In genomic region chr7:4509863-4510608, GRCm38 (mm10) we compare ENCODE assay signal across 8 mouse cellular contexts. TPM values are rescaled to one million over a fixed set of nuclear protein-coding genes. Genes with fewer than 3 reads are reported as not detected.
DNase-seq lines count a peak whose midpoint lies in the region; ATAC-seq and TF ChIP-seq lines count a peak whose summit lies in the region.

No protein-coding gene starts in this region.

- H3K9me3 ChIP-seq in hindbrain, embryonic 14.5 days (ENCODE audit: control insufficient read depth, low read length): no peaks in the 10 kb centered on the region
- no peaks in the 10 kb centered on the region for H3K9me3 ChIP-seq in limb, embryonic 12.5 days
- no peaks in the 10 kb centered on the region for H3K9me3 ChIP-seq in midbrain, embryonic 12.5 days

- no peak overlapping the region; the same call in 1 of the 2 replicates for H3K9ac ChIP-seq in hindbrain, embryonic 14.5 days
- H3K9ac ChIP-seq in limb, embryonic 12.5 days (replicated peaks): no peak overlapping the region
- no peak overlapping the region for H3K9ac ChIP-seq in midbrain, embryonic 12.5 days (replicated peaks)

- WGBS in hindbrain, embryonic 14.5 days: 10% methylated on average over 24 of the region's 24 CpGs
- WGBS in limb, embryonic 12.5 days: 19% methylated on average over 24 of the region's 24 CpGs
- 14% methylated on average over 24 of the region's 24 CpGs for WGBS in midbrain, embryonic 12.5 days

- DNase-seq in layer of hippocampus, adult 2 months (ENCODE audit: low spot score in 2 of 2): peak in 1 of 2 experiments; percentile 55
- DNase-seq in layer of hippocampus, adult 8-10 months (ENCODE audit: low spot score in 2 of 2): no peak
- DNase-seq in cerebellum, adult 8-10 months: peak; percentile 33
- peak; percentile 79 for DNase-seq in forelimb bud, embryonic 11.5 days (ENCODE audit: low read depth, low spot score)
- DNase-seq in hindbrain, embryonic 14.5 days (ENCODE audit: low spot score): peak; percentile 66
- peak; percentile 33 to 67 for DNase-seq in spleen, postnatal 14 days (ENCODE audit: low spot score in 2 of 2)

- no peaks in the 10 kb centered on the region for H3K4me1 ChIP-seq in hindbrain, embryonic 14.5 days (replicated peaks; ENCODE audit: control insufficient read depth, insufficient read depth, low read length)
- H3K4me1 ChIP-seq in limb, embryonic 12.5 days (replicated peaks): peaks cover 10% of the 10 kb centered on the region
- H3K4me1 ChIP-seq in midbrain, embryonic 12.5 days: peaks cover 12% of the 10 kb centered on the region

- TF ChIP-seq CTCF in layer of hippocampus, adult 2 months (conservative IDR thresholded peaks at IDR 0.05): peak; percentile 92

- H3K4me2 ChIP-seq in hindbrain, embryonic 14.5 days (replicated peaks): no peak overlapping the region
- H3K4me2 ChIP-seq in limb, embryonic 12.5 days: peak overlapping the region; percentile 28
- H3K4me2 ChIP-seq in midbrain, embryonic 12.5 days (replicated peaks): peak overlapping the region; percentile 20; the same call in 1 of the 2 replicates

- no peaks in the 10 kb centered on the region for H3K27me3 ChIP-seq in hindbrain, embryonic 14.5 days (ENCODE audit: control insufficient read depth, insufficient read depth, low read length)
- H3K27me3 ChIP-seq in limb, embryonic 12.5 days: no peaks in the 10 kb centered on the region; the same call in 1 of the 2 replicates
- peaks cover 11% of the 10 kb centered on the region for H3K27me3 ChIP-seq in midbrain, embryonic 12.5 days

- peak; percentile 26; the same call in 1 of the 2 replicates for ATAC-seq in hindbrain, embryonic 14.5 days (ENCODE audit: low FRiP score)
- peak; percentile 44; the same call in 1 of the 2 replicates for ATAC-seq in limb, embryonic 12.5 days (ENCODE audit: insufficient number of reproducible peaks, insufficient read depth, low FRiP score, low TSS enrichment, low read depth)
- peak; percentile 89 for ATAC-seq in midbrain, embryonic 12.5 days (ENCODE audit: low FRiP score, low read depth)

- no peak overlapping the region for H3K27ac ChIP-seq in layer of hippocampus, adult 2 months
- no peak overlapping the region for H3K27ac ChIP-seq in hindbrain, embryonic 14.5 days
- no peak overlapping the region for H3K27ac ChIP-seq in limb, embryonic 12.5 days
- peak overlapping the region; percentile 21; the same call in 1 of the 2 replicates for H3K27ac ChIP-seq in midbrain, embryonic 12.5 days (replicated peaks)

- no peaks in the 10 kb centered on the region for H3K36me3 ChIP-seq in hindbrain, embryonic 14.5 days (replicated peaks; ENCODE audit: control insufficient read depth, insufficient read depth)
- no peaks in the 10 kb centered on the region for H3K36me3 ChIP-seq in limb, embryonic 12.5 days
- no peaks in the 10 kb centered on the region for H3K36me3 ChIP-seq in midbrain, embryonic 12.5 days

- H3K4me3 ChIP-seq in layer of hippocampus, adult 2 months: no peak overlapping the region
- H3K4me3 ChIP-seq in hindbrain, embryonic 14.5 days (replicated peaks; ENCODE audit: low read length): no peak overlapping the region
- peak overlapping the region; percentile 11; the same call in 1 of the 2 replicates for H3K4me3 ChIP-seq in limb, embryonic 12.5 days (replicated peaks)
- H3K4me3 ChIP-seq in midbrain, embryonic 12.5 days: no peak overlapping the region

RNA-seq across cellular contexts. Expression of gene Tnnt1, which starts 6.1 kb away (rescaled TPM):
- total RNA-seq in layer of hippocampus, adult 2 months (2021): 1 to 10 TPM; 1.7 to 4.0 TPM
- 1 to 10 TPM; 1.3 to 4.0 (median 2.0) TPM for total RNA-seq in layer of hippocampus, adult 8-10 months (2022)
- polyA plus RNA-seq in hindbrain, embryonic 14.5 days (2014; fragmentation: Nextera tagmentation; extraction: Ambion mirVana): 1.8 and 3.9 TPM in 2 replicates
- polyA plus RNA-seq in limb, embryonic 12.5 days (2016; fragmentation: Nextera tagmentation; extraction: Ambion mirVana): 186 and 195 TPM in 2 replicates
- polyA plus RNA-seq in midbrain, embryonic 12.5 days (2016; fragmentation: Nextera tagmentation; extraction: Ambion mirVana): 10.9 and 11.1 TPM in 2 replicates

RNA-seq across cellular contexts. Expression of gene Ppp1r12c, which starts 8.6 kb away (rescaled TPM):
- 100 to 1,000 TPM; 157 to 161 TPM for total RNA-seq in layer of hippocampus, adult 2 months (2021)
- 100 to 1,000 TPM; 143 to 158 (median 147) TPM for total RNA-seq in layer of hippocampus, adult 8-10 months (2022)
- polyA plus RNA-seq in hindbrain, embryonic 14.5 days (2014; fragmentation: Nextera tagmentation; extraction: Ambion mirVana): 50.1 and 54.7 TPM in 2 replicates
- polyA plus RNA-seq in limb, embryonic 12.5 days (2016; fragmentation: Nextera tagmentation; extraction: Ambion mirVana): 65.3 and 70.3 TPM in 2 replicates
- 61.2 and 67.3 TPM in 2 replicates for polyA plus RNA-seq in midbrain, embryonic 12.5 days (2016; fragmentation: Nextera tagmentation; extraction: Ambion mirVana)

RNA-seq across cellular contexts. Expression of gene Tnni3, which starts 14.0 kb away (rescaled TPM):
- total RNA-seq in layer of hippocampus, adult 2 months (2021): under 1 TPM in 1 of 2 experiments, not detected in 1; 0.64 TPM
- total RNA-seq in layer of hippocampus, adult 8-10 months (2022): 1 to 10 TPM in 1 of 4 experiments, not detected in 3; 1.3 TPM
- 0.36 and 0.46 TPM in 2 replicates for polyA plus RNA-seq in hindbrain, embryonic 14.5 days (2014; fragmentation: Nextera tagmentation; extraction: Ambion mirVana)
- polyA plus RNA-seq in limb, embryonic 12.5 days (2016; fragmentation: Nextera tagmentation; extraction: Ambion mirVana): 4.3 and 5.7 TPM in 2 replicates
- polyA plus RNA-seq in midbrain, embryonic 12.5 days (2016; fragmentation: Nextera tagmentation; extraction: Ambion mirVana): 1.9 and 3.3 TPM in 2 replicates

RNA-seq across cellular contexts. Expression of gene Dnaaf3, which starts 22.2 kb away (rescaled TPM):
- total RNA-seq in layer of hippocampus, adult 2 months (2021): under 1 TPM; 0.47 to 0.64 TPM
- 1 to 10 TPM in 1 of 4 experiments, under 1 TPM in 2, not detected in 1; 0.77 to 1.6 (median 0.96) TPM for total RNA-seq in layer of hippocampus, adult 8-10 months (2022)
- 1.0 and 1.5 TPM in 2 replicates for polyA plus RNA-seq in hindbrain, embryonic 14.5 days (2014; fragmentation: Nextera tagmentation; extraction: Ambion mirVana)
- 3.7 and 4.1 TPM in 2 replicates for polyA plus RNA-seq in limb, embryonic 12.5 days (2016; fragmentation: Nextera tagmentation; extraction: Ambion mirVana)
- 1.9 and 2.1 TPM in 2 replicates for polyA plus RNA-seq in midbrain, embryonic 12.5 days (2016; fragmentation: Nextera tagmentation; extraction: Ambion mirVana)

RNA-seq across cellular contexts. Expression of gene Syt5, which starts 37.3 kb away (rescaled TPM):
- total RNA-seq in layer of hippocampus, adult 2 months (2021): 100 to 1,000 TPM; 199 to 217 TPM
- 100 to 1,000 TPM; 180 to 219 (median 211) TPM for total RNA-seq in layer of hippocampus, adult 8-10 months (2022)
- 77.0 and 90.9 TPM in 2 replicates for polyA plus RNA-seq in hindbrain, embryonic 14.5 days (2014; fragmentation: Nextera tagmentation; extraction: Ambion mirVana)
- polyA plus RNA-seq in limb, embryonic 12.5 days (2016; fragmentation: Nextera tagmentation; extraction: Ambion mirVana): 6.6 and 6.8 TPM in 2 replicates
- polyA plus RNA-seq in midbrain, embryonic 12.5 days (2016; fragmentation: Nextera tagmentation; extraction: Ambion mirVana): 30.9 and 33.8 TPM in 2 replicates

Comparison
In these comparisons a context has a peak if more than half of its experiments do, and no peak if none do; other contexts are left out.
1. DNase-seq: peak in cerebellum, adult 8-10 months (single experiment), forelimb bud, embryonic 11.5 days (single experiment), hindbrain, embryonic 14.5 days (single experiment) and spleen, postnatal 14 days (2 of 2); none in layer of hippocampus, adult 8-10 months (0 of 2).
2. ATAC-seq: peak in every context shown above with its lines; median percentile 89 in midbrain, embryonic 12.5 days; 44 in limb, embryonic 12.5 days; 26 in hindbrain, embryonic 14.5 days.
3. RNA of gene Tnnt1, which starts 6.1 kb away (polyA plus RNA-seq): 186 to 195 TPM in limb, embryonic 12.5 days; 10.9 to 11.1 TPM in midbrain, embryonic 12.5 days and 1.8 to 3.9 TPM in hindbrain, embryonic 14.5 days; every median in the first group is over 10 times any median in the second.